Mouse (Mus musculus): ENCODE measurements around the gene Flii. TPM values are rescaled to one million over a fixed set of nuclear protein-coding genes. Genes with fewer than 3 reads are reported as not detected.

The Flii gene
- total RNA-seq (2014; fragmentation: Nextera tagmentation) (61.3 and 78.4 TPM in 2 replicates), total RNA-seq (2017) (85.0 and 105 TPM in 2 replicates)

DNA sequence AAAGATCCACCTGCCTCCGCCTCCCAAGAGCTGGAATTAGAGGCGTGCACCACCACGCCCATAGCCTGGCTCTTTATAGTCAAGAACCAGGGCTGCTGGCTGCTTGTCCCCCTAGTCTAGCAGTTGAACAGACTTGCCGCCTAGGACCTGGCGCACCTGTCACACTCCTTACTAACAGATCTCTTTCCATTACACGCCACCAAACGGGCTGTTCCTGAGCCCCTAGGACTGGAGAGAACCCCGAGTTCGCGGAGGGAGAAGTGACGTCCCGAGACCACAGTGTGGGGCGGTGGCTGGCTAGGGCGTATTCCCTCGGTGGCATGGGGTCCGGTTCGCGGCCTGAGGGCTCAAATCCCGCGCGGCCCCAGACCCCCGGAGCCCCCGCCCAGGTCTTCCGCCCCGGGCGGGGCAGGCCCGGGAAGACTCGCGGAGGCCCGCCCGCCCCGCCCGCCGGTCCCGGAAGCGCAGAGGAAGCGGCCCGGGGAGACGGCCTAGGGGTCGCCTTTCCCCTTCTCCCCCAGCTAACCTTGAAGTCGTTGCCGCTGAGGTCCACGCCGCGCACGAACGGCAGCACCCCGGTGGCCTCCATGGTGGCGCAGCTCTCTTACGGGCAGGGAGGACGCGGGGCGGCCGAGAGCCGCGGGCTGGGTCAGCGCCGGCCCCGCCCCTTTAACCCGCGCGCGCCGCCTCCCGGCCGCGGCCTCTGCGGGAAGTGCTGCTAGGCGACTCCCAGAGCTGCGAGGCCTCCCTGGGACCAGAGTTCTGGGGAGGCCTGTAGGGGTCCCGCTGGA lies at the start of gene Flii:
Gene Flii, minus strand, starts transcription at position 663 of the 791 bp plus-strand sequence.
- peak; percentile 53 for ATAC-seq (replicated peaks; ENCODE audit: low FRiP score, low TSS enrichment, poor library complexity, severe bottlenecking)

DNA sequence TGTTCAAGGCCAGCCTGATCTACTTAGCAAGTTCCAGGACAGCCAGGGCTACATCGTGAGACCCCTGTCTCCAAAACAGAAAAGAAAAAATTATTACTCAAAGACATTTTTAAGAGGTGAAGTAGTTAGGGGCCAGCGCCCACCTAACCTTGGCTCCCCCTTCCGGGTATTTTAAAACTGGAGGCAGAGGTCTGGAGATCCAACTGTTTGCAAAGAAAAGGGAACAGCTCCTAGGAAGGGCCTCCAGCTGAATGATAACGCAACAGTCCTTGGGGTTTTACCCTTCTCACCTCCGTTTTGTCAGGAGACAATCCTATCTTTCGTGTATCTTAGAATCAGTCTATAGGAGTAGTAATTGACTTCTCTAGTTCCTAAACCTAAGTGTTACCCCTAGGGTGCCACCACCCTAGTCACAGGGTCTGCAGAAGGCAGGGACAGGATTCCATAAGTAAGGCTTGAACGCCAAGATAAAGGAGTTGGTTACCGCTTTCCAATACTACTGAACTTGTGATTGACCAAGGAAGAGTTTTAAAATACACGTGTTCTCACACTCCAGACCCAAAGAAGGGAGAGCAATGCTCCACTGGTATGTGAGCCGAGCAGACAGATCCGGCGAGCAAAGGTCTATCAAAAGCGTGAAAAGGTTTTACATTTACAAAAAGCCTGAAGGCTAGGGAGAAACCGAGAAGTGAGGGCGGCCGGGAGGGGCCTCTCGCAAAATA lies 49.2 kb upstream of the Flii start:
- ATAC-seq (replicated peaks; ENCODE audit: low FRiP score, low TSS enrichment, poor library complexity, severe bottlenecking), result no peak

DNA sequence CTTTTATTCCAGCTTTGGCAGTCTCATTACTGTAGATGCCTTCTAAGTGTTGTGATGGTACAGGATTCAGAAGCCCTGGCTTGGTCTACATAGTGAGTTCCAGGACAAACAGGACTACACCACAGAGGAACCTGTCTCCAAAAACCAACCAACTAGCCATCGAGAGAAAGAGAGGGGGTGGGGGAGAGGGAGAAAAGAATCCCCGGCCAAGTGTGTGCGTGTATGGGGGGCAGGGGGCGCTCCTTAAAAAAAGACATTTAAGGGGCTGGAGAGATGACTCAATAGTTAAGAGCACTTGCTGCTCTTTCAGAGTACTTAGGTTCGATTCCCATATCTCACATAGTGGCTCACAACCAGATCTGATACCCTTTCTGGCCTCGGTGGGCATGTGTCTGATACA lies 48.5 kb upstream of the Flii start:
- ATAC-seq (replicated peaks; ENCODE audit: low FRiP score, low TSS enrichment, poor library complexity, severe bottlenecking), result no peak

DNA sequence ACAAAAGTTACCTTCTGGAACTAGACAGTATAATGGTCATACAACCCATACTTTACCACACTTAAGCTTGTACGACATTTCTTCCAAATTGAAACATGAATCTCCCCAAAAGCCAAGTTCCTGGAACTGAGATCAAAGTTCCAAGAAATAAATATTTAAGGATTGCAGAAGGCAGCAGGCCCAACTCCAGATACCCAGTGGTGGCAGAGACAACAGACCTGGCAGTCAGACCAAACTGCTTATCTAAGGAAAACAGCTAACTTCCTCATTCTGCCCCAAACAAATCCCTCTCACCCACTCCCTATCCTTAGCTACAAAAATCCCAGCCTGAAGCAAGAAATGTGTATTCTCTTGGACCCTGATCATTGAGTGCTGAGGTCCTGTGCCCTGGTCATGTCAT lies 47.8 kb upstream of the Flii start:
- 0 out of 2 replicates have a peak, but pooled peaks have one; percentile 16 for ATAC-seq (replicated peaks; ENCODE audit: low FRiP score, low TSS enrichment, poor library complexity, severe bottlenecking)

DNA sequence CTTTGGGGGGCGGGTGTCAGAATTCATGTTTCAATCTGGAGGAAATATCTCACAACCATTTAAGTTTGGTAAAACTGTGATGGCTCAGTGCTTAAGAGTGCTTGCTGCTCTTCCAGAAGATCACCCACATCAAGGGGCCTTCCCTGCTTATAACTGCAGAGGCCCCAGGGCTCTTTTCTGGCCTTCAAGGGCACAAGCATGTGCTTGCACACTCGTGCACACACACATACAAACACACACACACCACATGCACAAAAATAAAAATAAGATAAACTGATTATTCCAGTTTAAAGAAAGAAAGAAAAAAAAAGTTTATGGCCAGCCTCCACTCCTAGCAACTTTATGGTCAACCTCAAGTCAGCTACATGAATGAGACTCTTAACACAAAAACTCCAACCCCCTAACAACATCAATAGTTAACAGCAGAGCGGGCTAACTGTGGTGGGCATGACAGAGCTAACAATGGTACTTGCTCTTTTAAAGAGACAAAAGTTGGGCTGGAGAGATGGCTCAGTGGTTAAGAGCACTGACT lies 47.2 kb upstream of the Flii start:
- ATAC-seq (replicated peaks; ENCODE audit: low FRiP score, low TSS enrichment, poor library complexity, severe bottlenecking), result no peak

DNA sequence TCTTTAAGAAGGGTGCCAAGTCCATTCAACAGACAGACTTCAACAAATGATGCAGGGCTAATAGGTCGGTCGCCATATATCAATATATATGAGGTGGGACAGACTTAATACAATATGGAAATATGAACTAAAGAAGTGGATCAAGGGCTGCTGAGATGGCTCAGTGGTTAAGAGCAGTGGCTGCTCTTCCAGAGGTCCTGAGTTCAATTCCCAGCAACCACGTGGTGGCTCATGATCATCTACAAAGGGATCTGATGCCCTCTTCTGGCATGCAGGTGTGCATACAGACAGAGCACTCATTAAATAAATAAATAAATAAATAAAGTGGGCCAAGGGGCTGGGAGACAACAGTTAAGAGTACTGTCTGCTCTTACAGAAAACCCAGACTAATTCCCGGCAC lies 45.1 kb upstream of the Flii start:
- ATAC-seq (replicated peaks; ENCODE audit: low FRiP score, low TSS enrichment, poor library complexity, severe bottlenecking), result no peak

DNA sequence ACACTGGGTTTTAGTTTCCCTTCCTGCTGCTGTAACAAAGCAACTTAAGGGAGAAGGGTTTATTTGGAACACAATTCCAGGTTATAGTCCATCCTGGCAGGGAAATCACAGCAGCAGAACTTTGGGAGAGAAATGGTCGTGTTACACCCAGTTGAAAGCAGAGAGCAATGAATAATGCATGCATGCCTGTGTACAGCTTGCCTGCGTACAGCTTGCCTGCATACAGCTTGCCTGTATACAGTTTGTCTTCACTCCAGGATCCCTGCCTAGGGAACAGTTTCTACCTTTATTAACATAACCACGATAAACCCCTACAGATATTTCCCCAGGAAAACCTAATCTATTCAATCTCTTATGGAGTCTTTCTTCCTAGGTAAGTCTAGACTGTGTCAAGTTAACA lies 43.7 kb upstream of the Flii start:
- no peak for ATAC-seq (replicated peaks; ENCODE audit: low FRiP score, low TSS enrichment, poor library complexity, severe bottlenecking)

DNA sequence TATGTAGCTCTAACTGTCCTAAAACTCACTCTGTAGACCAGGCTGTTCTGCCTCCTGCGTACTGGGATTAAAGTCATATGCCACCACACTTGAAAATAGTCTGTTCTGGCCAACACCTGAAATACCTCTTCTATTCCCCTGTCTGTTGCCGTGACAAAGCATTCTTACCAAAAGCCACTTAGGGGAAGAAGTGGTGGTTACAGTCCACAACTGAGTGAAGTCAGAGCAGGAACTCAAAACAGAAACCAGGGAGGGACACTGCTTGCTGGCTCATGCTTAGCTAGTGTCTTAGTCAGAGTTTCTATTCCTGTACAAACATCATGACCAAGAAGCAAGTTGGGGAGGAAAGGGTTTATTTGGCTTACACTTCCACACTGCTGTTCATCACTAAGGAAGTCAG lies 42.3 kb upstream of the Flii start:
- no peak for ATAC-seq (replicated peaks; ENCODE audit: low FRiP score, low TSS enrichment, poor library complexity, severe bottlenecking)

DNA sequence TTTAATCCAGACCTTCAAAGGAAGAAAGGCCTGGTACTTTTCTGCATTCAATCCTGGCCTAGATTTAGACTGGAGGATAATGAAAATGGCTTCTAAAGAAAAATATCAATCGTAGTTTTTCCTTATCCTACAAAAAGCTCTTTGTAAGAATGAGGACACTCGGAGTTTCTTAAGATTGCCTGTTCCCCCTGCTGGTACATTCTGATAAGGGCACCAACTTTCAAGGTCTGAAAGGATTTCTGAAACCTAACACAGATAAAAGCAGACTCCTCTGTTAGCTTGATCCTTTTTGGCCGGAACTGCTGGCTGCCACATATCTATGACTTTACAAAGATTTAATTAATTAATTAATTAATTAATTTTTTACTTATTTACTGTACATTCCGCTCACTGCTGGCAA lies 39.9 kb upstream of the Flii start:
- peak; percentile 78 for ATAC-seq (replicated peaks; ENCODE audit: low FRiP score, low TSS enrichment, poor library complexity, severe bottlenecking)

DNA sequence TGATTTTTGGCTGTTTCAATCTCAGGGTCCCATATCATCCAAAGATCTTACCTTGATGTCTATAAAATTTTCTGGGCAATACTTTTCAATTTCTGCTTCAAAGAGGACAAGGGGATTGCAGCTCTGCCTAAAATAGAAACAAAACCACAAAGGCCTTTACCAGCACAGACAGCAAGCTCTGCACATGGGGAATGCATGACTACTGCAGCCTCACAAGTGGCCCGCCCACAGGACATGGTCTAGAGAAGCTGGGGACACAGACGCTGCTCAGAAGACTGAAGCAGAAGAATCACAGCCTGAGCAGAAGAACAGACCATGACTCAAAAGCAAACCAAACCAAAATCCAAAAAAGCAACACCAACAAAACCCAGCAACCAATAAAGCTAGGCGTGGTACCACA lies 34.6 kb upstream of the Flii start:
- no peak for ATAC-seq (replicated peaks; ENCODE audit: low FRiP score, low TSS enrichment, poor library complexity, severe bottlenecking)

DNA sequence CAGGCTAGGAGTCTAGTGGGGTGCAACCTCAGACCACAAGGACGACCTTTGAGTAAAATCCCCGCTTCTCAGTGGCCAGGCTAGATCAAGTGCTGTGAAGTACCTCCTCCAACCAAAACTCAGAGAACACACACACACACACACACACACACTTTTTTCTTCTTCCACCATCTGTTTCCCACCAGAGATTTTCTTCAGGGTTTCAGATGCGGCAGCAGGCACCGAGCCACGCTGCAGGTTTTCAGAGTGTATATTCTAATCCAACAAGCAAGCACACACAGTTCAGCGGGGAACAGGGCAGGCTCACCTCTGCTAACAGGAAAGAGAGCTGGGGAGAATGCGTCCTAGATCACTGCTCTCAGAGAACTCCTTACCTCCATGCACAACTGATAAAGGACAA lies 28.5 kb upstream of the Flii start:
- ATAC-seq (replicated peaks; ENCODE audit: low FRiP score, low TSS enrichment, poor library complexity, severe bottlenecking), result no peak

DNA sequence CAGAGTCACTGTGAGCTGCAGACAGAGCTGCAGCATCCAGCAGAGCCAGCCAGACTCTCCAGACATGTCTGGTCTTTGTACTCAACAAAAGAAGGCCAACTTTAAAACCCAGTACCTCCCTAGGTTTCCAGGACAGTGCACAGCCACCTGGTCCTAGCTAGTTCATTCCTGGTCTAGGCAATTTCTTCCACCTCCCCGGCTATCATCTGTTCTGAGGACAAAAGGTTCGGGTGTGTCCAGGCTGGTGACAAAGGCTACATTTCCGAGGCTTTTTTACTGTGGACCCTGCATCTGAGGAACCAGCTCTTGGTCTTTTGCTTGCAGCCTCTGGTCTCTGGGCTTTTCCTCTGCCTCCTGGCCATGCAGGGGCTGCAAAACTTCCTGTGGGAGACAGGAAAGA lies 13.3 kb upstream of the Flii start:
- no peak for ATAC-seq (replicated peaks; ENCODE audit: low FRiP score, low TSS enrichment, poor library complexity, severe bottlenecking)

DNA sequence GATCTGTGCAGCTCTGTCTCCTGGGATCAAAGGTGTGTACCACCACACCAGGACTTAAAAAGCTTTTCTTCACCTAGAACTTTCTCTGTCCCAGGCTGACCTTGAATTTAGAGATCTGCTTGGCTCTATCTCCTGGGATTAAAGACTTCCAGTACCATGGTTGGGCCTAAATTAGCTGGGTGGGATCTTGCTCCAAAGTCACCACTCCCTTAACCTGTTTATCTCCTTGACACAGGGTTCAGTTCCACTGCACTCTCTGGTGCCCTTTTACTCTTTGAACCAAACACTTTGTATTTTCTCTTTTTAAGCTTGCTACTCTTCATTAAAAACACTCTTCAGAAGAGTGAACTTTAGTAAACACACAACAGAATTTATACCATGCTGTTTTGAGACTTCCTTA lies 10.4 kb upstream of the Flii start:
- ATAC-seq (replicated peaks; ENCODE audit: low FRiP score, low TSS enrichment, poor library complexity, severe bottlenecking), result no peak

DNA sequence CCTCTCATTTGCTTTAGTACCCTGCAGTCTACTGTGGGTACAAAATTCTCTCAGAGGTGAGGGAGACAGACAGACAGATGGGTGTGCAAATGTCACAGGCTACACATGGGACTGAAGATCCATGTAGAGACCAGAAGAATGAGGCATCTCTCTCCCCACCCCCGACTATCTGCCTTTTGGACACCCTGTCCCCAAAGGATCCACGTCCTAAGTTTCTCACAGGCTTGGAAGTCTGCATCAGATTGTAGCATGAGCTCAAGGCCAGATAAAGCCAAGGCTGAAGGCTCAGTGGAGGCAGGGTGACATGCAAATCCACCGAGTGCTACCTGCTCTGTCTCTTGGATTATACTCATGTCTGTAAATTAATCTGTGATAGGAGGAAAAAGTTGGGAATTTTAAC lies 9.4 kb upstream of the Flii start:
- ATAC-seq (replicated peaks; ENCODE audit: low FRiP score, low TSS enrichment, poor library complexity, severe bottlenecking), result no peak

DNA sequence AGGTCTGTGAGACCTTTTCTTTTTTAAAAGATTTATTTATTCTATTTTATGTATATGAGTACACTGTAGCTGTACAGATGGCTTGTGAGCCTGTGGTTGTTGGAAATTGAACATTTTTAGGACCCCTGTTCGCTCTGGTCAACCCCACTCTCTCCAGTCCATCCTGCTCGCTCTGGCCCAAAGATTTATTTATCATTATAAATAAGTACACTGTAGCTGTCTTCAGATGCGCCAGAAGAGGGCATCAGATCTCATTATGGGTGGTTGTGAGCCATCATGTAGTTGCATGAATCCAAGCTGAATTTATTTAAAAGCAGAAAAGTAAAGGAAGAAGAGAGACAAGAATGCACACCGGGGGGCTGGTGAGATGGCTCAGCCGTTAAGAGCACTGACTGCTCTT lies 8.1 kb upstream of the Flii start:
- no peak for ATAC-seq (replicated peaks; ENCODE audit: low FRiP score, low TSS enrichment, poor library complexity, severe bottlenecking)

DNA sequence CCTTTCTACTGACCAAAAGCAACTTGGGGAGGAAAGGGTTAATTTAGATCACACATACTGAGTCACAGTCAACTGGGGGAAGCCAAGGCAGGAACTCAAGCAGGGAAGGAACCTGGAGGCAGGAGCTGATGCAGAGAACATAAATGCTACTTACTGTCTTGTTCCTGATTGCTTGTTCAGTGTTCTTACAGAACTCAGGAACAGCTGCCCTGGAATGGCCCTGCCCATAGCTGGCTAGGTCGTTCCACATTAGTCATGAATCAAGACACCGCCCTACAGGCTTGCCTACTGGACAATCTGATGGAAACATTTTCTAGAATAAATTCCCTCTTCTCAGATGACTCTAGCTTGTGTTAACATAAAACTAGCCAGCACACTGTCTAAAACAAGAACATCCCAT lies 7.1 kb upstream of the Flii start:
- ATAC-seq (replicated peaks; ENCODE audit: low FRiP score, low TSS enrichment, poor library complexity, severe bottlenecking), result no peak

DNA sequence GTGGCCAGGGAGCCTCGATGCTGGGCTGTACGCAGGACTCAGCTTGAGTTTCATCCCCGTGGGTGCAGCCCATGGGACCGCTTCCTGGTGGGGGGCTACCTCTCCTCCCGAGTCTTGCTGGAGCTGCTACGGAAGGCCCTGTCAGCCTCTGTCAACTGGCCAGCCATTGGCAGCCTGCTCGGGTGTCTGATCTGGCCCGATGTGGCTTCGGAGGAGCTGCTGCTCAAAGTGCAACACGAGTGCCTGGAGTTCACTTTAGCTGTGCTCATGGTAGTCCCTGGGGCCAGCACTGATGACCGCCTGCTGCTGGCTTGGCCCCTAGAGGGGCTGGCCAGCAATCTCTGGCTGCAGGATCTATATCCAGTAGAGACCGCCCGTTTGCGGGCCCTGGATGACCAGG lies 4.2 kb upstream of the Flii start:
- ATAC-seq (replicated peaks; ENCODE audit: low FRiP score, low TSS enrichment, poor library complexity, severe bottlenecking), result no peak

DNA sequence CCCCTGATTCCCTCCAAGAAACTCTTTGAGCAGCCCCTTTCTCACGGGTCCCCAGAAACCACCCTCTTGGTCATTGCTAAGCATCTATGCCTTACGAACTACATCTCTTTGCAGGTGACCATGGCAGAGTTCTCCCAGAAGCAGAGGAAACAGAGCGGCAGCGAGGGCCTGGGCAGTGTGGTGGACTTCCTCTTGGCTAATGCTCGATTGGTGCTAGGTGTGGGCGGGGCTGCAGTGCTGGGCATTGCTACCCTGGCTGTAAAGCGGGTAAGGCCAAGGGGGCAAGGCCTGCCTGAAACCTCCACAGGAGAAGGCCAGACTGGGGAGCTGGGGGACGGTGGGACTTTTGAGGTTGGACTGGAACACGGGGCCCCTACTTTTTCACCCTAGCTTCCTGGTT lies 3.1 kb upstream of the Flii start:
- ATAC-seq (replicated peaks; ENCODE audit: low FRiP score, low TSS enrichment, poor library complexity, severe bottlenecking), result no peak

DNA sequence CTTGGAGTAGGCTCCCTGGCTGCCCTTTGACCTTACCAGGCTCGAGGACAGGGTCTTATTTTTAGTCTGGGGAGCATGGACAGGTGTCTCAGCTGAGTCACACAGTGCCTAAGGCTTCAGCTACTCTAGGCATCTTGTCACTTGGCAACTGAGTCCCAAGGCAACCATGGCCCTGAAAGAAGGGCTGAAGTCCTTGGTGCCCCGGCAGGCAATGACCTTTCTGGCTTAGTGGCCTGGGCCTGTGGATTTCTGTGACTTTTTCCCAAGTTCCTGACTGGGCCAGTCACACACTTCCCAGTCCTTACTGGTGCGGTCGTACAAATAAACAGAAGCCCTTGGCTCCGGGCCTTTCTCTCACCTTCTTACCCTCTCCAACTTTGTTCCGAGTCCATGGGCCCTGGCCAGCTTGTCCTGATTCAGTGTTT lies 2.2 kb upstream of the Flii start:
- ATAC-seq (replicated peaks; ENCODE audit: low FRiP score, low TSS enrichment, poor library complexity, severe bottlenecking), result no peak

DNA sequence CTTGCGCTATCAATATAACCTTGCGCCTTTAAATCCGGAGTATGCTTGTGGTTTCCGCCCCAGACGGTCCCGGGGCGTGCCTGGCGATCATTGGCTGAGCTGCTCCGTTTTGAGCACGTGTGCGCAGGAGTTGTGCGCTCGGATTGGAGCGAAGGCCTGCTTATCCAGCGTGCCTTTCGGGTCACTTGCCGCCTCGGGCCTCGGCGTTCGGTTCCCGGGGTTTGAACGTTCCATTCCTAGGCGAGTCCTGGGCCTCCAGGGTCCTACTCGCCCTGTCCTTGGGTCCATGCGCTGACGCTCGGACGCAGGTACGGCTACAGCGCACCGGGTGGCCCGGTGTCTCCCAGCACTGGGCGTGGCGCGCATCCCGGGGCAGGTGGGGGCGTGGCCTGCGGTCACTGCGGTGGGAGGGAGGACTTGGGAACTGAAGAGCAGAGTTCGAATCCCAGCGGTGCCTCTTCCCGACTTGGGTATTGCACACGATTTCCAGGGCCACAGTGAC lies 1.2 kb upstream of the Flii start, which contains the start of gene Mief2:
Gene Mief2, plus strand, starts transcription at position 139 of the 502 bp plus-strand sequence.
- peak; percentile 88 for ATAC-seq (replicated peaks; ENCODE audit: low FRiP score, low TSS enrichment, poor library complexity, severe bottlenecking)
